Mouse (Mus musculus): ENCODE data around the gene Map3k1. TPM values are rescaled to one million over a fixed set of nuclear protein-coding genes. Genes with fewer than 3 reads are reported as not detected.
A peak's percentile ranks its signal among the peaks of the same experiment; 100 is the strongest.

The Map3k1 gene
- polyA plus RNA-seq, 1 experiment from 2014 or later = 23.6 TPM

- peak overlapping the region; percentile 15; the same call in 1 of the 2 replicates for H3K4me3 ChIP-seq (replicated peaks; ENCODE audit: low read length)
- H3K9me3 ChIP-seq (replicated peaks; ENCODE audit: control insufficient read depth, low read length) = no peaks in the 10 kb centered on the region
- peak overlapping the region; percentile 32 for H3K4me2 ChIP-seq (ENCODE audit: low read depth, low read length)
- ATAC-seq (ENCODE audit: insufficient read depth, low FRiP score) = peak; percentile 47
- peak overlapping the region; percentile 71 for H3K27ac ChIP-seq (ENCODE audit: low read length)
- H3K4me1 ChIP-seq (ENCODE audit: control insufficient read depth, insufficient read depth, low read length) = peaks cover 50% of the 10 kb centered on the region
- 29% methylated on average over 18 of the region's 18 CpGs for WGBS
- peak overlapping the region; percentile 37; the same call in 1 of the 2 replicates for H3K9ac ChIP-seq (ENCODE audit: low read length)
- no peaks in the 10 kb centered on the region for H3K27me3 ChIP-seq (ENCODE audit: control insufficient read depth, insufficient read depth, low read length)
- no peaks in the 10 kb centered on the region for H3K36me3 ChIP-seq (ENCODE audit: control insufficient read depth, insufficient read depth, low read length)
These were observed 20.8 kb downstream of the Map3k1 start for GRCm38 (mm10) chr13:111787857-111788619.

GRCm38 (mm10) chr13:111786584-111786983, 22.2 kb downstream of the Map3k1 start:
- H3K9ac ChIP-seq (ENCODE audit: low read length) = no peak overlapping the region
- H3K27ac ChIP-seq (ENCODE audit: low read length) = no peak overlapping the region
- no peak for ATAC-seq (ENCODE audit: insufficient read depth, low FRiP score)
- H3K4me1 ChIP-seq (ENCODE audit: control insufficient read depth, insufficient read depth, low read length) = peaks cover 36% of the 10 kb centered on the region
- no peaks in the 10 kb centered on the region for H3K27me3 ChIP-seq (ENCODE audit: control insufficient read depth, insufficient read depth, low read length)
- H3K36me3 ChIP-seq (ENCODE audit: control insufficient read depth, insufficient read depth, low read length) = no peaks in the 10 kb centered on the region
- H3K9me3 ChIP-seq (replicated peaks; ENCODE audit: control insufficient read depth, low read length) = no peaks in the 10 kb centered on the region
- no peak overlapping the region for H3K4me2 ChIP-seq (ENCODE audit: low read depth, low read length)
- H3K4me3 ChIP-seq (replicated peaks; ENCODE audit: low read length) = no peak overlapping the region
- 91% methylated on average over 7 of the region's 7 CpGs for WGBS

GRCm38 (mm10) chr13:111783451-111783850, 25.3 kb downstream of the Map3k1 start:
- Histone ChIP-seq H3K9ac (ENCODE audit: low read length) (no peak overlapping the region), H3K9me3 (replicated peaks; ENCODE audit: control insufficient read depth, low read length) (no peaks in the 10 kb centered on the region), H3K27ac (ENCODE audit: low read length) (no peak overlapping the region), H3K36me3 (ENCODE audit: control insufficient read depth, insufficient read depth, low read length) (no peaks in the 10 kb centered on the region), H3K27me3 (ENCODE audit: control insufficient read depth, insufficient read depth, low read length) (no peaks in the 10 kb centered on the region), H3K4me3 (replicated peaks; ENCODE audit: low read length) (no peak overlapping the region), H3K4me2 (ENCODE audit: low read depth, low read length) (no peak overlapping the region), H3K4me1 (ENCODE audit: control insufficient read depth, insufficient read depth, low read length) (peaks cover 23% of the 10 kb centered on the region)
- ATAC-seq (ENCODE audit: insufficient read depth, low FRiP score) = no peak
- WGBS = 67% methylated on average over 8 of the region's 8 CpGs

- Histone ChIP-seq H3K27me3 (ENCODE audit: control insufficient read depth, insufficient read depth, low read length) (no peaks in the 10 kb centered on the region), H3K27ac (ENCODE audit: low read length) (no peak overlapping the region), H3K36me3 (ENCODE audit: control insufficient read depth, insufficient read depth, low read length) (peaks cover 3% of the 10 kb centered on the region; the same call in 1 of the 2 replicates), H3K4me1 (ENCODE audit: control insufficient read depth, insufficient read depth, low read length) (peaks cover 21% of the 10 kb centered on the region), H3K4me3 (replicated peaks; ENCODE audit: low read length) (no peak overlapping the region), H3K4me2 (ENCODE audit: low read depth, low read length) (no peak overlapping the region), H3K9me3 (replicated peaks; ENCODE audit: control insufficient read depth, low read length) (no peaks in the 10 kb centered on the region), H3K9ac (ENCODE audit: low read length) (no peak overlapping the region)
- WGBS = 62% methylated on average over 5 of the region's 5 CpGs
- ATAC-seq (ENCODE audit: insufficient read depth, low FRiP score) = no peak
These were observed 29.3 kb downstream of the Map3k1 start for GRCm38 (mm10) chr13:111779471-111779870.

- Histone ChIP-seq H3K4me1 (ENCODE audit: control insufficient read depth, insufficient read depth, low read length) (peaks cover 19% of the 10 kb centered on the region), H3K9ac (ENCODE audit: low read length) (no peak overlapping the region), H3K27ac (ENCODE audit: low read length) (no peak overlapping the region), H3K9me3 (replicated peaks; ENCODE audit: control insufficient read depth, low read length) (no peaks in the 10 kb centered on the region), H3K4me2 (ENCODE audit: low read depth, low read length) (no peak overlapping the region), H3K27me3 (ENCODE audit: control insufficient read depth, insufficient read depth, low read length) (no peaks in the 10 kb centered on the region), H3K36me3 (ENCODE audit: control insufficient read depth, insufficient read depth, low read length) (peaks cover 3% of the 10 kb centered on the region; the same call in 1 of the 2 replicates), H3K4me3 (replicated peaks; ENCODE audit: low read length) (no peak overlapping the region)
- WGBS = 51% methylated on average over 6 of the region's 6 CpGs
- ATAC-seq (ENCODE audit: insufficient read depth, low FRiP score) = no peak
These were observed 30.2 kb downstream of the Map3k1 start for GRCm38 (mm10) chr13:111778606-111779005.

- 75% methylated on average over 10 of the region's 10 CpGs for WGBS
- ATAC-seq (ENCODE audit: insufficient read depth, low FRiP score) = no peak
- Histone ChIP-seq H3K27ac (ENCODE audit: low read length) (no peak overlapping the region), H3K9ac (ENCODE audit: low read length) (no peak overlapping the region), H3K9me3 (replicated peaks; ENCODE audit: control insufficient read depth, low read length) (no peaks in the 10 kb centered on the region), H3K4me2 (ENCODE audit: low read depth, low read length) (no peak overlapping the region), H3K4me3 (replicated peaks; ENCODE audit: low read length) (no peak overlapping the region), H3K27me3 (ENCODE audit: control insufficient read depth, insufficient read depth, low read length) (no peaks in the 10 kb centered on the region), H3K4me1 (ENCODE audit: control insufficient read depth, insufficient read depth, low read length) (peaks cover 19% of the 10 kb centered on the region), H3K36me3 (ENCODE audit: control insufficient read depth, insufficient read depth, low read length) (peaks cover 3% of the 10 kb centered on the region; the same call in 1 of the 2 replicates)
These were observed 30.9 kb downstream of the Map3k1 start for GRCm38 (mm10) chr13:111777865-111778264.

- H3K9ac ChIP-seq (ENCODE audit: low read length) = no peak overlapping the region
- no peak overlapping the region for H3K27ac ChIP-seq (ENCODE audit: low read length)
- H3K4me2 ChIP-seq (ENCODE audit: low read depth, low read length) = no peak overlapping the region
- no peaks in the 10 kb centered on the region for H3K27me3 ChIP-seq (ENCODE audit: control insufficient read depth, insufficient read depth, low read length)
- H3K4me1 ChIP-seq (ENCODE audit: control insufficient read depth, insufficient read depth, low read length) = peaks cover 19% of the 10 kb centered on the region
- WGBS = 46% methylated on average over 7 of the region's 7 CpGs
- no peak overlapping the region for H3K4me3 ChIP-seq (replicated peaks; ENCODE audit: low read length)
- no peaks in the 10 kb centered on the region for H3K9me3 ChIP-seq (replicated peaks; ENCODE audit: control insufficient read depth, low read length)
- ATAC-seq (ENCODE audit: insufficient read depth, low FRiP score) = no peak
- H3K36me3 ChIP-seq (ENCODE audit: control insufficient read depth, insufficient read depth, low read length) = peaks cover 6% of the 10 kb centered on the region
These were observed 31.6 kb downstream of the Map3k1 start for GRCm38 (mm10) chr13:111777179-111777578.

GRCm38 (mm10) chr13:111772075-111772474, 36.7 kb downstream of the Map3k1 start:
- H3K36me3 ChIP-seq (ENCODE audit: control insufficient read depth, insufficient read depth, low read length) = peaks cover 23% of the 10 kb centered on the region
- no peak overlapping the region for H3K9ac ChIP-seq (ENCODE audit: low read length)
- H3K4me1 ChIP-seq (ENCODE audit: control insufficient read depth, insufficient read depth, low read length) = no peaks in the 10 kb centered on the region
- no peak for ATAC-seq (ENCODE audit: insufficient read depth, low FRiP score)
- no peak overlapping the region for H3K27ac ChIP-seq (ENCODE audit: low read length)
- H3K4me3 ChIP-seq (replicated peaks; ENCODE audit: low read length) = no peak overlapping the region
- H3K9me3 ChIP-seq (replicated peaks; ENCODE audit: control insufficient read depth, low read length) = no peaks in the 10 kb centered on the region
- H3K27me3 ChIP-seq (ENCODE audit: control insufficient read depth, insufficient read depth, low read length) = no peaks in the 10 kb centered on the region
- WGBS = 86% methylated on average over 8 of the region's 8 CpGs
- H3K4me2 ChIP-seq (ENCODE audit: low read depth, low read length) = no peak overlapping the region

GRCm38 (mm10) chr13:111771232-111771631, 37.6 kb downstream of the Map3k1 start:
- no peak for ATAC-seq (ENCODE audit: insufficient read depth, low FRiP score)
- H3K4me2 ChIP-seq (ENCODE audit: low read depth, low read length) = no peak overlapping the region
- 57% methylated on average over 7 of the region's 7 CpGs for WGBS
- no peaks in the 10 kb centered on the region for H3K9me3 ChIP-seq (replicated peaks; ENCODE audit: control insufficient read depth, low read length)
- H3K27me3 ChIP-seq (ENCODE audit: control insufficient read depth, insufficient read depth, low read length) = no peaks in the 10 kb centered on the region
- no peak overlapping the region for H3K9ac ChIP-seq (ENCODE audit: low read length)
- H3K36me3 ChIP-seq (ENCODE audit: control insufficient read depth, insufficient read depth, low read length) = peaks cover 31% of the 10 kb centered on the region
- H3K27ac ChIP-seq (ENCODE audit: low read length) = no peak overlapping the region
- no peak overlapping the region for H3K4me3 ChIP-seq (replicated peaks; ENCODE audit: low read length)
- no peaks in the 10 kb centered on the region for H3K4me1 ChIP-seq (ENCODE audit: control insufficient read depth, insufficient read depth, low read length)
